Mouse (Mus musculus): ENCODE data around the gene Dcst2.

- TF ChIP-seq MAFK (IDR thresholded peaks at IDR 0.05; ENCODE audit: insufficient read depth, low read depth, low read length) (no peak), CHD2 (IDR thresholded peaks at IDR 0.05; ENCODE audit: low read depth, low read length) (no peak)
These were observed 2.9 kb downstream of the Dcst2 start for GRCm38 (mm10) chr3:89364631-89365030.

Data from ES-E14 (cell line).